ENCODE assay signal across 14 mouse cellular contexts in genomic region chr9:58279780-58280179, GRCm38 (mm10). TPM values are rescaled to one million over a fixed set of nuclear protein-coding genes. Genes with fewer than 3 reads are reported as not detected.
A peak's percentile ranks its signal among the peaks of the same experiment; 100 is the strongest.
DNase-seq lines count a peak whose midpoint lies in the region; ATAC-seq and TF ChIP-seq lines count a peak whose summit lies in the region.
"Had no signal": no experiment of that assay in that cellular context is flagged by ENCODE, and none has a peak within 500 bp of the region (broad histone marks: within the 10 kb centered on the region; RNA-seq: fewer than 3 reads in every experiment).

No protein-coding gene starts in this region.

- no peak for TF ChIP-seq CTCF in E14TG2a.4 (conservative IDR thresholded peaks at IDR 0.05; ENCODE audit: low read length)

- no peak overlapping the region for H3K4me2 ChIP-seq in stomach, embryonic 15.5 days
- H3K4me2 ChIP-seq: midbrain, embryonic 13.5 days; neural tube, embryonic 12.5 days had no signal

- no peak overlapping the region for H3K9ac ChIP-seq in stomach, embryonic 15.5 days
- H3K9ac ChIP-seq: forebrain, embryonic 13.5 days; kidney, embryonic 15.5 days; midbrain, embryonic 13.5 days; neural tube, embryonic 12.5 days had no signal

- DNase-seq in kidney, postnatal 25 days = peak; percentile 27 to 56
- DNase-seq in kidney, postnatal 14 days = no peak
- peak; percentile 98 for DNase-seq in R1 (ENCODE audit: low read depth, low spot score)
- no peak for DNase-seq in spleen, postnatal 4 days (ENCODE audit: low spot score in 2 of 2)
- DNase-seq in layer of hippocampus, adult 11-12 months (ENCODE audit: low spot score) = no peak
- DNase-seq in left cerebral cortex, adult 9 months (ENCODE audit: low spot score in 2 of 2) = no peak

- H3K4me1 ChIP-seq in E14TG2a.4 (replicated peaks; ENCODE audit: low read depth, low read length) = peaks cover 60% of the 10 kb centered on the region
- peaks cover 18% of the 10 kb centered on the region for H3K4me1 ChIP-seq in stomach, embryonic 15.5 days

- no peaks in the 10 kb centered on the region for H3K36me3 ChIP-seq in E14TG2a.4 (ENCODE audit: insufficient read depth, low read length)
- no peaks in the 10 kb centered on the region for H3K36me3 ChIP-seq in stomach, embryonic 15.5 days
- H3K36me3 ChIP-seq: kidney, embryonic 15.5 days; midbrain, embryonic 13.5 days; neural tube, embryonic 12.5 days had no signal

- peak overlapping the region; percentile 62; the same call in 1 of the 2 replicates for H3K4me3 ChIP-seq in E14TG2a.4 (replicated peaks; ENCODE audit: low read length)
- H3K4me3 ChIP-seq in stomach, embryonic 15.5 days (replicated peaks) = no peak overlapping the region
- H3K4me3 ChIP-seq: forebrain, embryonic 13.5 days; kidney, embryonic 15.5 days; midbrain, embryonic 13.5 days; neural tube, embryonic 12.5 days had no signal

- no peak overlapping the region for H3K27ac ChIP-seq in stomach, embryonic 15.5 days
- H3K27ac ChIP-seq: forebrain, embryonic 13.5 days; hindbrain, postnatal 0 days; kidney, embryonic 15.5 days; layer of hippocampus, adult 2 months; midbrain, embryonic 13.5 days; neural tube, embryonic 12.5 days had no signal

- H3K27me3 ChIP-seq in E14TG2a.4 (ENCODE audit: insufficient read depth, low read length) = no peaks in the 10 kb centered on the region
- no peaks in the 10 kb centered on the region for H3K27me3 ChIP-seq in stomach, embryonic 15.5 days (replicated peaks)
- H3K27me3 ChIP-seq: forebrain, embryonic 13.5 days; kidney, embryonic 15.5 days; midbrain, embryonic 13.5 days; neural tube, embryonic 12.5 days had no signal

- ATAC-seq in stomach, embryonic 15.5 days (ENCODE audit: insufficient read depth, low FRiP score, low read depth) = peak; percentile 28; the same call in 1 of the 2 replicates

- 58% methylated on average over 5 of the region's 5 CpGs for WGBS in stomach, embryonic 15.5 days

- H3K9me3 ChIP-seq in E14TG2a.4 (ENCODE audit: low read length) = no peaks in the 10 kb centered on the region
- no peaks in the 10 kb centered on the region for H3K9me3 ChIP-seq in stomach, embryonic 15.5 days
- H3K9me3 ChIP-seq: forebrain, embryonic 13.5 days; kidney, embryonic 15.5 days; midbrain, embryonic 13.5 days; neural tube, embryonic 12.5 days had no signal

RNA-seq across cellular contexts. Expression of gene Stoml1, which starts 26.8 kb away (rescaled TPM):
- 24.1 and 30.0 TPM in 2 replicates for polyA plus RNA-seq in stomach, embryonic 15.5 days (2015; fragmentation: Nextera tagmentation; extraction: Ambion mirVana)

RNA-seq across cellular contexts. Expression of gene Pml, which starts 30.2 kb away (rescaled TPM):
- polyA plus RNA-seq in stomach, embryonic 15.5 days (2015; fragmentation: Nextera tagmentation; extraction: Ambion mirVana) = 15.5 and 19.6 TPM in 2 replicates

RNA-seq across cellular contexts. Expression of gene Loxl1, which starts 33.2 kb away (rescaled TPM):
- polyA plus RNA-seq in stomach, embryonic 15.5 days (2015; fragmentation: Nextera tagmentation; extraction: Ambion mirVana) = 42.1 and 49.2 TPM in 2 replicates

Comparison
In these comparisons a context has a peak if more than half of its experiments do, and no peak if none do; other contexts are left out.
1. DNase-seq: peak in kidney, postnatal 25 days (2 of 2) and R1 (single experiment); none in kidney, postnatal 14 days (single experiment), spleen, postnatal 4 days (0 of 2), layer of hippocampus, adult 11-12 months (single experiment) and left cerebral cortex, adult 9 months (0 of 2).